31 mouse cellular contexts compared by ENCODE assay signal in genomic region chr13:103354737-103355136, GRCm38 (mm10). TPM values are rescaled to one million over a fixed set of nuclear protein-coding genes. Genes with fewer than 3 reads are reported as not detected.
A peak's percentile ranks its signal among the peaks of the same experiment; 100 is the strongest.
DNase-seq lines count a peak whose midpoint lies in the region; ATAC-seq lines count a peak whose summit lies in the region.
"Had no signal": no experiment of that assay in that cellular context is flagged by ENCODE, and none has a peak within 500 bp of the region (broad histone marks: within the 10 kb centered on the region; RNA-seq: fewer than 3 reads in every experiment).

No protein-coding gene starts in this region.

- intact Hi-C loops in heart, postnatal 25 days (cut with DNase I): no loop called here

- no peaks in the 10 kb centered on the region for H3K4me1 ChIP-seq in heart, embryonic 12.5 days (replicated peaks)
- H3K4me1 ChIP-seq: embryonic facial prominence, embryonic 12.5 days; hindbrain, embryonic 10.5 days; hindbrain, embryonic 15.5 days; liver, embryonic 12.5 days; megakaryocyte, embryonic 14.5 days; midbrain, embryonic 13.5 days; neural tube, embryonic 15.5 days; stomach, embryonic 15.5 days had no signal

- H3K4me3 ChIP-seq in heart, embryonic 12.5 days: no peak overlapping the region
- H3K4me3 ChIP-seq: embryonic facial prominence, embryonic 12.5 days; hindbrain, embryonic 10.5 days; hindbrain, embryonic 15.5 days; left cerebral cortex, adult 2 months; liver, embryonic 12.5 days; megakaryocyte, embryonic 14.5 days; midbrain, embryonic 13.5 days; neural tube, embryonic 15.5 days; stomach, embryonic 15.5 days had no signal

- H3K9me3 ChIP-seq in heart, embryonic 12.5 days (replicated peaks): no peaks in the 10 kb centered on the region
- H3K9me3 ChIP-seq: embryonic facial prominence, embryonic 12.5 days; hindbrain, embryonic 10.5 days; hindbrain, embryonic 15.5 days; liver, embryonic 12.5 days; midbrain, embryonic 13.5 days; neural tube, embryonic 15.5 days; stomach, embryonic 15.5 days had no signal

- H3K27me3 ChIP-seq in heart, embryonic 12.5 days (replicated peaks): no peaks in the 10 kb centered on the region
- H3K27me3 ChIP-seq: embryonic facial prominence, embryonic 12.5 days; hindbrain, embryonic 15.5 days; liver, embryonic 12.5 days; megakaryocyte, embryonic 14.5 days; midbrain, embryonic 13.5 days; neural tube, embryonic 15.5 days; stomach, embryonic 15.5 days had no signal

- ATAC-seq in heart, embryonic 12.5 days (ENCODE audit: insufficient number of reproducible peaks, low FRiP score): no peak
- ATAC-seq: forebrain, embryonic 16.5 days; inflammation-experienced regulatory T-cells, adult 6 months; liver, embryonic 12.5 days; liver, postnatal 0 days; lung, postnatal 0 days; midbrain, embryonic 13.5 days had no signal

- H3K27ac ChIP-seq in heart, embryonic 12.5 days (ENCODE audit: poor library complexity, severe bottlenecking): no peak overlapping the region
- H3K27ac ChIP-seq: embryonic facial prominence, embryonic 12.5 days; hindbrain, embryonic 10.5 days; hindbrain, embryonic 15.5 days; left cerebral cortex, adult 2 months; liver, embryonic 12.5 days; midbrain, embryonic 13.5 days; neural tube, embryonic 15.5 days; stomach, embryonic 15.5 days had no signal

- WGBS in heart, embryonic 12.5 days: 67% methylated on average over 3 of the region's 3 CpGs

- peak; percentile 14 for DNase-seq in adrenal gland, postnatal 14 days
- no peak for DNase-seq in adrenal gland, postnatal 4 days (ENCODE audit: low spot score in 2 of 2)
- peak; percentile 72 to 78 for DNase-seq in heart, adult 18-20 months
- peak; percentile 93 for DNase-seq in NIH3T3 (ENCODE audit: low read depth)
- DNase-seq in heart, postnatal 25 days (ENCODE audit: low spot score): peak; percentile 32
- no peak for DNase-seq in frontal cortex, postnatal 25 days (ENCODE audit: low spot score in 2 of 2)
- DNase-seq in layer of hippocampus, postnatal 36 days: no peak
- DNase-seq: adrenal gland, postnatal 10 days; cerebellum, adult 11-12 months; cerebellum, adult 9-11 months; gastrocnemius, postnatal 14 days; kidney, adult 11 months; kidney, postnatal 14 days; layer of hippocampus, adult 9-11 months; liver, postnatal 0 days; lung, postnatal 4 days; retina, postnatal 1 day; right cerebral cortex, postnatal 14 days had no signal

- no peak overlapping the region for H3K9ac ChIP-seq in heart, embryonic 12.5 days
- H3K9ac ChIP-seq: embryonic facial prominence, embryonic 12.5 days; hindbrain, embryonic 15.5 days; liver, embryonic 12.5 days; liver, postnatal 0 days; midbrain, embryonic 13.5 days; neural tube, embryonic 15.5 days; stomach, embryonic 15.5 days had no signal

- H3K36me3 ChIP-seq in heart, embryonic 12.5 days: no peaks in the 10 kb centered on the region
- H3K36me3 ChIP-seq: embryonic facial prominence, embryonic 12.5 days; hindbrain, embryonic 10.5 days; hindbrain, embryonic 15.5 days; liver, embryonic 12.5 days; midbrain, embryonic 13.5 days; neural tube, embryonic 15.5 days; stomach, embryonic 15.5 days had no signal

- no peak overlapping the region for H3K4me2 ChIP-seq in heart, embryonic 12.5 days
- H3K4me2 ChIP-seq: embryonic facial prominence, embryonic 12.5 days; hindbrain, embryonic 15.5 days; liver, embryonic 12.5 days; midbrain, embryonic 13.5 days; neural tube, embryonic 15.5 days; stomach, embryonic 15.5 days had no signal

RNA-seq across cellular contexts. Expression of gene Mast4, which starts 20.4 kb away (rescaled TPM):
- total RNA-seq in adrenal gland, postnatal 14 days (2021): 60.8 and 61.5 TPM in 2 replicates
- total RNA-seq in adrenal gland, postnatal 4 days (2021): 10 to 100 TPM; 75.3 to 80.7 TPM
- 10 to 100 TPM; 21.4 to 30.3 TPM for total RNA-seq in heart, adult 18-20 months (2021)
- polyA plus RNA-seq in heart, embryonic 12.5 days (2016; fragmentation: Nextera tagmentation; extraction: Ambion mirVana): 52.1 and 55.0 TPM in 2 replicates
- total RNA-seq in heart, postnatal 25 days (2021): 10 to 100 TPM; 34.5 to 36.8 TPM
- 10 to 100 TPM; 53.3 to 74.6 TPM for total RNA-seq in layer of hippocampus, postnatal 36 days (2021)

Comparison
In these comparisons a context has a peak if more than half of its experiments do, and no peak if none do; other contexts are left out.
1. DNase-seq: peak in adrenal gland, postnatal 14 days (single experiment), heart, adult 18-20 months (2 of 2), NIH3T3 (single experiment) and heart, postnatal 25 days (single experiment); none in adrenal gland, postnatal 4 days (0 of 2), frontal cortex, postnatal 25 days (0 of 2) and layer of hippocampus, postnatal 36 days (0 of 2).